Mouse (Mus musculus) stomach, postnatal 0 days (tissue): ENCODE measurements around the gene Pdpn. TPM values are rescaled to one million over a fixed set of nuclear protein-coding genes. Genes with fewer than 3 reads are reported as not detected.

Experiments used
- ATAC-seq: fragments of 200-750 bp; cut with Nextera tagmentation; 2 replicates; pipeline ENCODE4 v1.8.0; 2017; ENCODE audit not compliant: low FRiP score, low TSS enrichment
- DNase-seq: peaks from one replicate; pipeline ENCODE4 v3.0.0-alpha.2; 2016; ENCODE audit warnings: low spot score
- H3K27ac ChIP-seq: fragments of 300-500 bp; sonication (generic); replicated peaks from 2 replicates; pipeline ENCODE4 v1.5.1; 2014; ENCODE audit warnings: mild to moderate bottlenecking, control low read depth
- H3K27me3 ChIP-seq: fragments of 300-500 bp; sonication (generic); 2 replicates; pipeline ENCODE4 v1.6.1; 2014; ENCODE audit warnings: low read length; ENCODE audit not compliant: control insufficient read depth, insufficient read depth
- H3K36me3 ChIP-seq: fragments of 300-500 bp; sonication (generic); 2 replicates; pipeline ENCODE4 v1.6.1; 2014; ENCODE audit warnings: low read length, mixed read lengths; ENCODE audit not compliant: control insufficient read depth, insufficient read depth
- H3K4me1 ChIP-seq: fragments of 300-500 bp; sonication (generic); replicated peaks from 2 replicates; pipeline ENCODE4 v1.6.1; 2014; ENCODE audit warnings: antibody characterized with exemption; ENCODE audit not compliant: control insufficient read depth, insufficient read depth
- H3K4me2 ChIP-seq: fragments of 300-500 bp; sonication (generic); replicated peaks from 2 replicates; pipeline ENCODE4 v1.6.1; 2014; ENCODE audit warnings: low read depth, mild to moderate bottlenecking, control low read depth, moderate library complexity
- H3K4me3 ChIP-seq: fragments of 300-500 bp; sonication (generic); 2 replicates; pipeline ENCODE4 v1.5.1; 2014; ENCODE audit warnings: low read depth, low read length, control low read depth
- H3K9ac ChIP-seq: fragments of 300-500 bp; sonication (generic); 2 replicates; pipeline ENCODE4 v1.6.1; 2014; ENCODE audit warnings: mild to moderate bottlenecking, low read length, control low read depth, mixed read lengths
- H3K9me3 ChIP-seq: fragments of 300-500 bp; sonication (generic); 2 replicates; pipeline ENCODE4 v1.6.1; 2016; ENCODE audit warnings: low read length; ENCODE audit not compliant: control insufficient read depth
- CTCF ChIP-seq: IDR thresholded peaks from 2 replicates; pipeline ENCODE4 v1.5.1; 2016; ENCODE audit warnings: antibody characterized with exemption, low read depth, mild to moderate bottlenecking, moderate library complexity
- EP300 ChIP-seq: optimal IDR thresholded peaks from 2 replicates; pipeline ENCODE3; 2016; ENCODE audit warnings: antibody characterized with exemption
- WGBS: fragments of 180-500 bp; shearing (Covaris S2); extraction: QIAGEN DNeasy Blood & Tissue Kit; methylation state at CpG from one replicate; pipeline ENCODE4 v1.1.7; 2014; 5-methylcytosine and 5-hydroxymethylcytosine counted together
- polyA plus RNA-seq: library from polyadenylated mRNA; unstranded; fragments of >200 nt; fragmentation: Nextera tagmentation; extraction: Ambion mirVana; gene quantifications from 2 replicates; pipeline ENCODE4 v1.2.1, GENCODE M21; 2015

The Pdpn gene
- polyA plus RNA-seq, 1 experiment from 2014 or later: 36.0 TPM

- Histone ChIP-seq H3K36me3 (no peaks in the 10 kb centered on the region; the same call in 1 of the 2 replicates), H3K4me3 (no peak overlapping the region), H3K4me1 (no peaks in the 10 kb centered on the region), H3K9ac (no peak overlapping the region), H3K4me2 (no peak overlapping the region), H3K9me3 (no peaks in the 10 kb centered on the region), H3K27ac (no peak overlapping the region), H3K27me3 (no peaks in the 10 kb centered on the region)
- no peak for TF ChIP-seq CTCF
- TF ChIP-seq EP300: no peak
- DNase-seq (no peak), ATAC-seq (no peak)
- 65% methylated on average over 3 of the region's 3 CpGs for WGBS
Measured at GRCm38 (mm10) chr4:143270903-143271302, 28.5 kb downstream of the Pdpn start.

- no peaks in the 10 kb centered on the region for H3K4me1 ChIP-seq
- no peak overlapping the region for H3K27ac ChIP-seq
- no peak overlapping the region for H3K4me3 ChIP-seq
- no peak for TF ChIP-seq CTCF
- no peak for TF ChIP-seq EP300
- H3K9me3 ChIP-seq: no peaks in the 10 kb centered on the region
- WGBS: 71% methylated on average over 12 of the region's 12 CpGs
- H3K27me3 ChIP-seq: no peaks in the 10 kb centered on the region
- ATAC-seq (no peak), DNase-seq (no peak)
- no peak overlapping the region for H3K9ac ChIP-seq
- no peaks in the 10 kb centered on the region for H3K36me3 ChIP-seq
- no peak overlapping the region for H3K4me2 ChIP-seq
Measured at GRCm38 (mm10) chr4:143262696-143263095, 36.7 kb downstream of the Pdpn start.

- Histone ChIP-seq H3K36me3 (no peaks in the 10 kb centered on the region), H3K4me2 (no peak overlapping the region), H3K27me3 (no peaks in the 10 kb centered on the region), H3K4me1 (no peaks in the 10 kb centered on the region), H3K27ac (no peak overlapping the region), H3K4me3 (no peak overlapping the region), H3K9ac (no peak overlapping the region), H3K9me3 (no peaks in the 10 kb centered on the region)
- DNase-seq (no peak), ATAC-seq (no peak)
- no peak for TF ChIP-seq CTCF
- no peak for TF ChIP-seq EP300
- WGBS: 29% methylated on average over 6 of the region's 8 CpGs
Measured at GRCm38 (mm10) chr4:143259718-143260349, 39.5 kb downstream of the Pdpn start.

- Histone ChIP-seq H3K27ac (no peak overlapping the region), H3K4me2 (peak overlapping the region; percentile 33; the same call in 1 of the 2 replicates), H3K36me3 (no peaks in the 10 kb centered on the region), H3K27me3 (no peaks in the 10 kb centered on the region), H3K4me3 (no peak overlapping the region), H3K9ac (no peak overlapping the region), H3K9me3 (no peaks in the 10 kb centered on the region), H3K4me1 (no peaks in the 10 kb centered on the region)
- WGBS: 32% methylated on average over 19 of the region's 19 CpGs
- ATAC-seq (peak; percentile 42; the same call in 1 of the 2 replicates), DNase-seq (peak; percentile 72)
- no peak for TF ChIP-seq EP300
- TF ChIP-seq CTCF: peak; percentile 81
Measured at GRCm38 (mm10) chr4:143258517-143258916, 40.8 kb downstream of the Pdpn start.

GRCm38 (mm10) chr4:143257971-143258370, 41.4 kb downstream of the Pdpn start:
- Histone ChIP-seq H3K9ac (no peak overlapping the region), H3K9me3 (no peaks in the 10 kb centered on the region), H3K4me2 (no peak overlapping the region), H3K4me3 (no peak overlapping the region), H3K4me1 (no peaks in the 10 kb centered on the region), H3K27me3 (no peaks in the 10 kb centered on the region), H3K36me3 (no peaks in the 10 kb centered on the region), H3K27ac (no peak overlapping the region)
- ATAC-seq (no peak), DNase-seq (no peak)
- TF ChIP-seq CTCF: no peak
- TF ChIP-seq EP300: no peak
- WGBS: 49% methylated on average over 6 of the region's 6 CpGs

- DNase-seq (no peak), ATAC-seq (no peak)
- Histone ChIP-seq H3K27ac (no peak overlapping the region), H3K4me3 (no peak overlapping the region), H3K36me3 (no peaks in the 10 kb centered on the region), H3K27me3 (no peaks in the 10 kb centered on the region), H3K9ac (no peak overlapping the region), H3K4me2 (no peak overlapping the region), H3K4me1 (no peaks in the 10 kb centered on the region), H3K9me3 (no peaks in the 10 kb centered on the region)
- 79% methylated on average over 8 of the region's 8 CpGs for WGBS
- no peak for TF ChIP-seq EP300
- no peak for TF ChIP-seq CTCF
Measured at GRCm38 (mm10) chr4:143255541-143255940, 43.8 kb downstream of the Pdpn start.
